Mouse (Mus musculus) neural tube, embryonic 11.5 days (tissue): Measurements from ENCODE around the gene Cycs. TPM values are rescaled to one million over a fixed set of nuclear protein-coding genes. Genes with fewer than 3 reads are reported as not detected.

Experiments
- ATAC-seq: fragments of 200-750 bp; cut with Nextera tagmentation; 2 replicates; pipeline ENCODE4 v1.8.0; 2017; ENCODE audit warnings: moderate number of reproducible peaks, mild to moderate bottlenecking, moderate TSS enrichment, moderate library complexity; ENCODE audit not compliant: insufficient read depth, low FRiP score, low TSS enrichment
- DNase-seq: peaks from one replicate; pipeline ENCODE4 v3.0.0-alpha.2; 2015; ENCODE audit warnings: low spot score
- H3K27ac ChIP-seq: fragments of 300-500 bp; sonication (generic); 2 replicates; pipeline ENCODE4 v1.5.1; 2014; ENCODE audit warnings: low read depth, mild to moderate bottlenecking, low read length
- H3K27me3 ChIP-seq: fragments of 300-500 bp; sonication (generic); 2 replicates; pipeline ENCODE4 v1.6.1; 2014; ENCODE audit warnings: mild to moderate bottlenecking, low read length, mixed read lengths; ENCODE audit not compliant: control insufficient read depth, insufficient read depth
- H3K36me3 ChIP-seq: fragments of 300-500 bp; sonication (generic); 2 replicates; pipeline ENCODE4 v1.6.1; 2014; ENCODE audit warnings: mild to moderate bottlenecking, low read length, moderate library complexity, mixed read lengths; ENCODE audit not compliant: control insufficient read depth, insufficient read depth
- H3K4me1 ChIP-seq: fragments of 300-500 bp; sonication (generic); 2 replicates; pipeline ENCODE4 v1.6.1; 2014; ENCODE audit warnings: low read length, mixed read lengths; ENCODE audit not compliant: control insufficient read depth, insufficient read depth
- H3K4me2 ChIP-seq: fragments of 300-500 bp; sonication (generic); 2 replicates; pipeline ENCODE4 v1.6.1; 2014; ENCODE audit warnings: low read depth, mild to moderate bottlenecking, moderate library complexity
- H3K4me3 ChIP-seq: fragments of 300-500 bp; sonication (generic); 2 replicates; pipeline ENCODE4 v1.5.1; 2014; ENCODE audit warnings: low read depth, low read length
- H3K9ac ChIP-seq: fragments of 300-500 bp; sonication (generic); 2 replicates; pipeline ENCODE4 v1.6.1; 2014; ENCODE audit warnings: mild to moderate bottlenecking, low read length
- H3K9me3 ChIP-seq: fragments of 300-500 bp; sonication (generic); 2 replicates; pipeline ENCODE4 v1.6.1; 2016; ENCODE audit warnings: low read length; ENCODE audit not compliant: control insufficient read depth
- WGBS: fragments of 180-500 bp; shearing (Covaris S2); extraction: QIAGEN DNeasy Blood & Tissue Kit; methylation state at CpG from one replicate; pipeline ENCODE4 v1.1.7; 2014; 5-methylcytosine and 5-hydroxymethylcytosine counted together
- microRNA-seq: library from miRNA; unstranded; fragments of <30 nt; microRNA quantifications from one replicate; pipeline ENCODE4, GENCODE M21; 2016
- polyA plus RNA-seq: library from polyadenylated mRNA; unstranded; fragments of >200 nt; fragmentation: Nextera tagmentation; extraction: Ambion mirVana; gene quantifications from 2 replicates; pipeline ENCODE4 v1.2.1, GENCODE M21; 2014

Gene Cycs
- polyA plus RNA-seq, 1 experiment from 2014 or later: 72.1 TPM

GRCm38 (mm10) chr6:50521532-50522135 lies 44.7 kb downstream of the Cycs start:
- Histone ChIP-seq H3K27me3 (no peaks in the 10 kb centered on the region), H3K27ac (no peak overlapping the region), H3K9me3 (no peaks in the 10 kb centered on the region), H3K4me1 (no peaks in the 10 kb centered on the region), H3K4me3 (no peak overlapping the region), H3K4me2 (no peak overlapping the region), H3K36me3 (no peaks in the 10 kb centered on the region), H3K9ac (no peak overlapping the region)
- 76% methylated on average over 7 of the region's 7 CpGs for WGBS
- DNase-seq (no peak), ATAC-seq (no peak)

- no peaks in the 10 kb centered on the region for H3K36me3 ChIP-seq
- H3K27ac ChIP-seq: no peak overlapping the region
- no peaks in the 10 kb centered on the region for H3K4me1 ChIP-seq
- no peak overlapping the region for H3K4me3 ChIP-seq
- DNase-seq (no peak), ATAC-seq (no peak)
- H3K9ac ChIP-seq: no peak overlapping the region
- 87% methylated on average over 5 of the region's 5 CpGs for WGBS
- no peaks in the 10 kb centered on the region for H3K9me3 ChIP-seq
- H3K4me2 ChIP-seq: no peak overlapping the region
- H3K27me3 ChIP-seq: no peaks in the 10 kb centered on the region
Observed at GRCm38 (mm10) chr6:50520139-50520538, 46.2 kb downstream of the Cycs start.

DNA sequence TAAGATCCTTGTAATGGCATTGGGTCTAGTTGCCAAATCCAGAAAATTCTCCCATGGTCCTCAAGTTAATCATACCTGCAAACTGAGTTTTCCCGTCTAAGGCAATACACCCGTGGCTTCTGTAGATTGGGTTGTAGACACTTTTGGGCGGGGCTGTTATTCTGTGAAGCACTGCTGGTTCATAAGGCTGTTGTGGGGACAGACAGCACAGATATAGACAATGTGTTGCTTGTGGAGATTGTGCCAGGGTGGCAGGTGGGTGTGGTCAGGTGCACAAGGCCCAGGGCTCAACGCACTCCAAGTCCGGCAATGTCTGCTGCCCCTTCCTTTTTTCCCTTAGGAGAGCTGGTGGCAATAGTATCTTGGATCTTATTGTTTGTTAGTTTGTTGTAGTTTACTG lies 48.0 kb downstream of the Cycs start:
- H3K4me3 ChIP-seq: no peak overlapping the region
- 92% methylated on average over 5 of the region's 5 CpGs for WGBS
- H3K36me3 ChIP-seq: no peaks in the 10 kb centered on the region
- no peaks in the 10 kb centered on the region for H3K9me3 ChIP-seq
- ATAC-seq (no peak), DNase-seq (no peak)
- H3K4me2 ChIP-seq: no peak overlapping the region
- H3K4me1 ChIP-seq: no peaks in the 10 kb centered on the region
- no peaks in the 10 kb centered on the region for H3K27me3 ChIP-seq
- no peak overlapping the region for H3K27ac ChIP-seq
- H3K9ac ChIP-seq: no peak overlapping the region

Small RNA genes lying within 50 kb of the gene (microRNA-seq; reads per million reads assigned to microRNA genes)
- not detected for gene Mir6371

Other genes with a start within 250 kb of the Cycs start
- 5.0 and 6.5 TPM in 2 replicates for gene Osbpl3, start 110.3 kb downstream of the Cycs start, polyA plus RNA-seq
- gene 4921507P07Rik, start 30.1 kb upstream of the Cycs start, polyA plus RNA-seq: 0.42 and 1.0 TPM in 2 replicates
- not detected in 2 replicates for gene Npvf, start 87.9 kb upstream of the Cycs start, polyA plus RNA-seq